Mouse (Mus musculus) gonadal fat pad, adult 2 months (tissue): Measurements from ENCODE around the gene Mpp6. TPM values are rescaled to one million over a fixed set of nuclear protein-coding genes. Genes with fewer than 3 reads are reported as not detected.
A peak's percentile ranks its signal among the peaks of the same experiment; 100 is the strongest.

Experiments
- DNase-seq: peaks from one replicate; pipeline ENCODE4 v3.0.0-alpha.2; 2012; ENCODE audit warnings: low read depth
- polyA plus RNA-seq: library from polyadenylated mRNA; depleted of rRNA; stranded (reverse); fragments of >200 nt; gene quantifications from 2 replicates; pipeline ENCODE4 v1.2.3, GENCODE M21; 2012

Gene Mpp6
- polyA plus RNA-seq, 1 experiment = 14.2 TPM

DNA sequence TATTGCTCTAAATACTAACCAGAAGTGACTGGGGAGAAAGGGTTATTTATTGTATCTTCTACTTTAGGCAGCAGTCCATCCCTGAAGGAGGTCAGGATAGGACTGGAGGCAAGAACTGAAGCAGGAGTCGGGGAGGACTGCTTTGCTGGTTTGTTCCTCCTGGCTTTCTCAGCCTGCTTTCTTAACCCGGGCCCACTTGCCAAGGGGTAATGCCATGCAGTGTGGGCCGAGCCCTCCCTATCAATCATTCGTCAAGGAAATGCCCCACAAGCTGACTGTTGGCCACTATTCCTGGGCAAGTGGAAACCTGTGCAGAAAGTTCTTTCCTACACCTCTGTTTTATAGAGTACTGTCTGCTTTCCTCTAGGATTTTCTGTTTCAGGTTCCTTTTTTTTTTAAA is 39.3 kb downstream of the Mpp6 start:
- DNase-seq = peak; percentile 70

DNA sequence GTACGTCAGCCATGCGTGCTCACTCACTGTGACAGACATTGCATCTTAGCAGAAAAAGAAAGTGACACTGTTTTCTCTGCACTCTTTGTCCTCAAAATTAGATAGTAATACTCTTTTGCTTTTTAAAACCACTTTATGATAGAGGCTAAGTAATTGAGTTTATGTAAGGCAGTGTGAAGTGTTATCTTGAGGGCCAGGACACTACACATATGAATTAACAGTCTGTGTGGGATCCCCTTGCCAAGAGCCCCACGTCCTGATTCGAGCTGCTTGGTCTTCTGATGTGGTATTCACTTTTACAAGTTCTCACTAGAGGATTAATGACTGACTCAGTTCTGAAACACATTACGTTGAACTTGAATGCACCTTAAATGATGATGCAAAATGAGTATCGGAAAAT is 49.8 kb downstream of the Mpp6 start:
- no peak for DNase-seq

DNA sequence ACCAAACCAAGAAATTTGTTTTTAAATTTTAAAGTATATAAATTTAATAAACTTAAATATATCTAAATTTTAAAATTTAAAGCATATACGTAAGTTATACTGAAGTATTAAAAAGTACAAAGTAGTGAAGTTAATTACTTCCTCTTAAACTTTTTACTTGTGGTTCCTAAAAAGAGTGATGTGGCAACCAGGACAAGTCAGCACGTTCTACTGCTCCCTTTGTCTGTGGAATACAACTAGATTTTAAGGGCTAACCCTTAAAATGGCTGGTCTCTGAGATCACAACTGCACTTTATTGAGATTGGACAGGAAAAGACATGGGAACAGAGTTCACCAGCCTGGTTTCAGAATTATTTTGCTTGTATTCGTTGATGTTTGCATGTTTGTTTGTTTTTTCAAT is 53.0 kb downstream of the Mpp6 start:
- no peak for DNase-seq

DNA sequence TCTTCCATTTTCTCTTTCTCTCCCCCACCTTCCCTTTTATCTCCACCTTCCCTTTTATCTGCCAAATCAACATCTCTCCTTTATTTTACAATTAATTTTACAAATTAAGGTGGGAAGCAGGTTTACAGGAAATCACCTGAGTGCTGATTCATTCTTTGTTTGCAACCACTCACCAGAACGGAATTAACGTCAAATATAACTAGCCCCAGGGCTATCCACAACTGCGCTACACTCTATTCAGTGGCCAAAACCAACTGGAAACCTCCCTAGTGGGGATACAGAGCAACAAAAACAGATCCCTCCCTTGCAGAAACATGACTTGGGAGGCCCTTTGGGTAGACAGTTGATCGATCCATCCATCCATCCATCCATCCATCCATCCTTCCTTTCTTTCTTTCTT is 58.8 kb downstream of the Mpp6 start:
- no peak for DNase-seq

GRCm38 (mm10) chr6:50169771-50170170 is 59.7 kb downstream of the Mpp6 start:
- DNase-seq = no peak

DNA sequence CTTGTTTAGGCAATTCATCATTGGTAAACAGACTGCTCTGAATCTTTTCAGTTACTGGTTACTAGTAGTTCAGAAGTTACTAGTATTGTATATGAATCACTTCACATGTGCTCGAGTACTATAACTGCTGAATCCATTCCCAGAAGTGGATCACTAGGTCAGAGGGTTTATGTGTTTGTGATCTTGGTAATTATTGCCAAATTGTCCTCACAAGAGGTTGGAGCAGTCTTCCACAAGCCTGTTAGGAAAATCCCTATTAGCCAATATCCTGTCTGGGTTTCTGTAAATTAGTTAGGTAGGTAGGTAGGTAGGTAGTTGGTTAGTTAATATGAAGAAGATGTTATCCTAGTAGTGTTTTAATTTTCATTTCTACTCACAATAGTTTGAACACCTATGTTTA is 65.7 kb downstream of the Mpp6 start:
- peak; percentile 85 for DNase-seq

DNA sequence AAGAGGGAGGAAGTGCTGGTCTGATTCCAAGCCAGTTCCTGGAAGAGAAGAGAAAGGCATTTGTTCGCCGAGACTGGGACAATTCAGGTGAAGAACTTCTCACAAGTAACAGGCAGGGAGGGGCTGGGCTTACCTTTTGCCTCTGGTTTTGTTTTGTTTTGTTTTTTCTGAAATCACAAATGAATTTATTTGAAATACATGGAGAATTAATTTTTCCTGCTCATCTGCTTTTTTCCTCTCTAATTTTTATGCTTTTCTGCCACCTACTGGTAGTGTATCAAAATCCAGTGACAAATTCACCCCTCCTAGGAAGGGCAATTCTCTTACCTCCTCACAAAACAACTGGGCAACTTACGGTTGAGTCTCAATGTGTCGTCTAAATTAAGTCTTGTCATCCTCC is 70.1 kb downstream of the Mpp6 start:
- no peak for DNase-seq

DNA sequence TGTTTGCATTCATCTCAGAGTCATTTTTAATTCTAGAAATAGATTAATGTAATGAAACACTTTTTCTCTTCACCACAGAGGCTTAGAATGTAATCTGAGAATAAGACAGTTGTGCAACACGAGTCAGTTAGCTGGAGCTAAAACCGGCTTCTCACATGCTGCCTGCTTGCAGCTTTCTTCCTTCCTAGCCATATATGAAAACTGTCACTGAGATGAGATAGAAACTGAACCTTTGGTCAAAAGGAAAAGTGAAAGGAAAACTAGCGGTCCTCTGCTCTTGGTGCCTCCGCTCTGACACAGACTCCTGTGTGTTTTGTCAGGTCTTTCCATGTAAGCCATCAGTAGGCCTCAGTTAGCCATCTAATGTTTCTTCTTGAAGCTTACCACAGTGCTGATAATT is 77.9 kb downstream of the Mpp6 start:
- DNase-seq = no peak

GRCm38 (mm10) chr6:50189376-50189775 is 79.3 kb downstream of the Mpp6 start:
- DNase-seq = no peak

- DNase-seq = no peak
Measured at GRCm38 (mm10) chr6:50191605-50192004, 81.6 kb downstream of the Mpp6 start.

GRCm38 (mm10) chr6:50192169-50192568 is 82.1 kb downstream of the Mpp6 start:
- no peak for DNase-seq

DNA sequence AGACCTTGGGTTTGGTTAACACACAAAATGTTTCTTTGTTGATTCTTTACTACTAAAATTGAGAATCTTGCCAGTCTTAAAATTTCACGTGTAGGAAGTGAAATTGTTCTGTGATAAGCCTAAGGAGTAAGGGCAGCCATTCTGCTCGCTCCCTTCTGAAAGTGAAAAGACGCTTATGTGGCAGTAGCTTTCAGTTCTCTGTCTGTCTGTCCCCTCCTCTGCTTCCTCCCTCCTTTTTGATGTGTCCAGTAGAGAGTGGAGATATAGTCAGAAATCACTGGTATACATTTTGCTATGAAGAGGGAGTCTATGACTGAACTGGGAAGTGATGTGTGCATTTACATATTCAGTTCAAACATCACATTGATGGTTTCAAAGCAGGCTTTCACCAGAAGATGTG is 82.8 kb downstream of the Mpp6 start:
- DNase-seq = no peak

- no peak for DNase-seq
Measured at GRCm38 (mm10) chr6:50193851-50194250, 83.8 kb downstream of the Mpp6 start.

GRCm38 (mm10) chr6:50204356-50204755 is 94.3 kb downstream of the Mpp6 start:
- DNase-seq = no peak

DNA sequence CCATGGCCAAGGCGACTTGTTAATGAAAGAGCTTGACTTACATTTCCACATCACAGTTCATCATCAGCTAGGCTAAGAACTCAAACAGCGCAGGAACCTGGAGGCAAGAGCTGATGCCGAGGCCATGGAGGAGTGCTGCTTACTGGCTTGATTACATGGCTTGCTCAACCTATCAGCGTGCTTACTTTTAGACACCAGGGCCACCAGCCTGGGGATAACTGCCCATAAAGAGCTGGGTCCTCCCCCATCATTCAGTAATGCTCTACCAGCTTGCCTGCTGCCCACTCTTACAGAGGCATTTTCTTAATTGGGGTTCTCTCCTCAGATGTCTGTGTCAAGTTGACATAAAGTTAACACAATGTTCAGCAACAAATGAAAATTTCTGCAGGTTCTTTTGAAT is 95.1 kb downstream of the Mpp6 start:
- DNase-seq = no peak

- DNase-seq = no peak
Measured at GRCm38 (mm10) chr6:50214711-50215372, 104.8 kb downstream of the Mpp6 start.

DNA sequence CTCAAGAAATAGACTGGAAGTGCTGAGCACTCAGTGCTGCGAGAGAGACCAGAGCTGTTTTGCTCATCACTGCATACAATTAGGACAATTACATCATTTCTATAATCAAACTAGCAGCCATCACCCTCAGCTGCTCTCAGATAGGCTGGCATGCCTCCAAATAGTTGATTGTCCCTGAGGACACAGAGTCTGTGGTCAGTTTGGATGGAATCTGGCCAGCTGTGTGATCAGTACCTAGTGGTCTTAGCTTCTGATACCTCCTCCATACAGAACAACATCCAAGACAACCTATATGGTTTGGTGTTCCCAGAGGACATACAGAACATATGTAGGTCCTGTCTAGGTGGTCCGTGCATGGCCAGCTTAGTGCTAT is 105.3 kb downstream of the Mpp6 start:
- no peak for DNase-seq

DNA sequence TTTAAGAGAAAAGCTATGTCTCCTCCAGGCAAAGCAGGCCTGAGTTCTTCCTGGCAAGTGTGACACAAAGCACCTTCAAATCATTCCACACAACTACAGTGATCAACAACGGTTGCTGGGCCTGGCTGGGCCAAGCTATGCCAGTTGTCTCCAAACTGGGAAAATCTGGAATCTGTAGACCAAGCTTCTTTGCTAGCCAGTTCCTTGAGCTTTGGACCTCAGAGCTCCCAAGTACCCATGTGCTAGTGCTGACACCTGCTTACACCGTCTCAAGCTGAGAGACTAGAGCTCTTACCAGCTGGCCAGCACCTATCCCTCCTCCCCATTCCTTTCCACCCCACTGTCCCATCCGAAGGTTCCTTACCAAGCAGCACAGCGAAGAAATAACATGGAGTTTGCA is 105.9 kb downstream of the Mpp6 start:
- DNase-seq = no peak

DNA sequence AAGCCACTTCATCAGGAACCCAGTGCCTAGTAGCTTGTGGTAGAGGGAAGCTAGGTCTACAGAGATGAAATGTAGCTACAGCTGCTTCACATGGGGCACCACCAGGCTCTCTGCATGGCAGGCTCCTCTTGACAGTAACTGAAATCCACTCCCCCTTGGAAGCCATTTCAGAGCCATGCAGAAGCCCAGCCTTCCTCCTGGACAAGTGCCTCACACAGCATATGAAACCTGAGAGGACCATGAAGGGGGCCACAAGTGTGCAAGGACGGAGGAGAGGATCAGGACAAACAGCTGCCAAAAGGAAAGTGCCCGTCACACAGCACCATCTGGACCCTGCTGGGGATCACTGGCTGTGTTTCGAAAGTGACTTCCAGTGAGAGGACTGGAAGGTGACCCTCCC is 108.6 kb downstream of the Mpp6 start:
- no peak for DNase-seq

DNA sequence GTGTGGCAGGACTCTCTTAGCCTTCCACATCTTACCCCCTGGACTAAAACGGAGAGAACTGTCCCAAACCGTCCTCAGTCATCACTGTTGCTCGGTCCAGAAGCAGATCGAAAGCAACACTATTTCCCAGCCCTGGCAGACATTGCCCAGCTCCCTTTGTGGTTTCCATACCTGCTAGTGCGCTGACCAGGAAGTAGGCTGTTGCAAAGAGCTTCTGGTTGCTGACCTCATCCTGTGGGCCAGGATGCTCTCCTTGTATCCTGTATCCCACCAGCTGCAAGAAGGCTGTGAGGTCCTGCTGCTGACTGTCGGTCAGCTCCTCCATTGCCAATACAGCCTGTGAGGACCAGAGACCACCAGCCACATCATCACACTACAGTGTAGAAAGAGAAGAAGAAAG is 109.0 kb downstream of the Mpp6 start:
- DNase-seq = no peak

DNA sequence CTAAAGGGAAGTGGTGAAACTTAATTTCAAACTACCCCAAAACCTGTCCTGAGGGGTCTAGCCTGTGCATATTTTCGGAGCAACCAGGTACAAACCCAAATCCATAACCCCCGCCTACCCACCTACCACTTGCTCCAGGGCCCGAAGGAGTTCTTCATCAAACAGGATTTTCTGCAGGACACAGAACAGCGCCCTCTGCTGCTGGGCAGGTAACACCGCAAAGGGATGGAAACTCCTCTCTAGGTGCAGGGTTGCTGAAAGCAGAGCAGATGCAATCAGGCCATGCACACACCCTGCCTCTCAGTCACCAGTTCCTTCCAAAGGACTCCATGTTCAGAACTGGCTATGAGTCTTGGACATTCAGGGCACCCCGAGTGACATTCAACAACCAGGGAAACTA is 110.8 kb downstream of the Mpp6 start:
- DNase-seq = no peak

DNA sequence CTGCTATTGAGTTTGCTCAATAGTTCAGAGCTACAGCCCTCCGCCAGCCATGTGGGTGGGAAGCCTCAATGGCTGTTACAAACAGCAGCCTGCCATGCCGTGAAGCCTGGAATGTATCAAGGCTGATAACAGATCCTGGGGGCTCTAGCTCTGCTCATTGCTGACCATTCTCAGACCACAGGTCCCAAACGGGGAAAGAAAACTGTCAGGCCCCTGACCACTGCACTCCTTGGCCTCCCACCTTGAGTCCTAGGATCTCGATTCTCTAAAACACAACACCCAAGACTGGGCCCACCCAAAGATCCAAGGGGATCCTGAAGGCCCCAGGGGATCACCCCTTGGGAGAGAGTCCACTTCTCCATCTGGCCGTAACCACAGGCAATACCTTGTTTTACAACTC is 112.3 kb downstream of the Mpp6 start:
- no peak for DNase-seq

GRCm38 (mm10) chr6:50222986-50223385 is 112.9 kb downstream of the Mpp6 start:
- DNase-seq = no peak

DNA sequence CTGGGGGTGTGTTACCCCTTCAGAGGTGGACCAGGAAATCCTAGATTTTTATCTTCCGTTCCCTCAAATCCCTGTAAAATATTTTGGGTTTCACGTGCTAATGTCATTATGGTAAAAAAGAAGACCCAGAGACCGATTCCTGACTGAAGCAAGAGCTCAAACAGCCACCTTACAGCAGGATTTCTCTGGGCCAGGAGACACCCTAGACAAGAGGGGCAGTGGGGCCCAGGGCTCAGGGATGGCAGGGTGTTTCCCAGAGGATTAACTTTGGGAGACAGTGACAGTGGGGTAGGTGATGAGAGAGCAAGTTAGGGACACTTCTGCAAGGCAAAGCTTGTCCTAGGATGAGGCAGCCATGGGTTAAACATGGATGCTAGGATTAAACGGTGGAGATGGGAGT is 113.6 kb downstream of the Mpp6 start:
- DNase-seq = no peak

- DNase-seq = no peak
Measured at GRCm38 (mm10) chr6:50225232-50225631, 115.2 kb downstream of the Mpp6 start.
